Mouse (Mus musculus) adrenal gland, postnatal 14 days (tissue): ENCODE data around the gene Klf7. TPM values are rescaled to one million over a fixed set of nuclear protein-coding genes. Genes with fewer than 3 reads are reported as not detected.
A peak's percentile ranks its signal among the peaks of the same experiment; 100 is the strongest.
"Not testable (repeated sequence)": the region's sequence is repeated elsewhere in the genome, so short reads cannot be mapped to it uniquely, and the experiment has no call there.

Experiments
- DNase-seq: peaks from one replicate; pipeline ENCODE4 v3.0.0; 2021; ENCODE audit warnings: mixed read lengths
- long read RNA-seq, 2 experiments: library from polyadenylated mRNA; stranded (forward); transcript quantifications; one replicate each; pipeline ENCODE4 v2.0.0; 2021
- total RNA-seq: library from RNA; stranded (reverse); gene quantifications from 2 replicates; pipeline ENCODE4 v1.2.3, GENCODE M21; 2021

Gene Klf7
- total RNA-seq: 18.3 and 20.2 TPM in 2 replicates
- long read RNA-seq, experiment 1, full-length matches to known transcripts: 2 of 5 reads
- long read RNA-seq, experiment 1, partial matches to known transcripts: 0 of 5 reads
- long read RNA-seq, experiment 1, other reads (novel, unspliced or antisense): 3 of 5 reads
- long read RNA-seq, experiment 2, full-length matches to known transcripts: 1 of 4 reads
- long read RNA-seq, experiment 2, partial matches to known transcripts: 1 of 4 reads
- long read RNA-seq, experiment 2, other reads (novel, unspliced or antisense): 2 of 4 reads

GRCm38 (mm10) chr1:64121559-64122465 lies at the start of gene Klf7:
Gene Klf7 (minus strand): TSS chr1:64122282.
- DNase-seq: peak; percentile 98

GRCm38 (mm10) chr1:64164526-64165062 lies 42.5 kb upstream of the Klf7 start:
- no peak for DNase-seq

- peak; percentile 49 for DNase-seq
Measured at GRCm38 (mm10) chr1:64158766-64159165, 36.7 kb upstream of the Klf7 start.

- DNase-seq: no peak
Measured at GRCm38 (mm10) chr1:64149185-64149584, 27.1 kb upstream of the Klf7 start.

GRCm38 (mm10) chr1:64142691-64143445 lies 20.8 kb upstream of the Klf7 start:
- no peak for DNase-seq

- DNase-seq: no peak
Measured at GRCm38 (mm10) chr1:64134439-64134838, 12.4 kb upstream of the Klf7 start.

GRCm38 (mm10) chr1:64126822-64127221 lies 4.7 kb upstream of the Klf7 start:
- DNase-seq: no peak

GRCm38 (mm10) chr1:64122466-64122830 lies 366 bp upstream of the Klf7 start:
- no peak for DNase-seq

- DNase-seq: peak; percentile 56
Measured at GRCm38 (mm10) chr1:64120811-64121515, 1.1 kb downstream of the Klf7 start.

- DNase-seq: peak; percentile 47
Measured at GRCm38 (mm10) chr1:64120421-64120810, 1.7 kb downstream of the Klf7 start.

- peak; percentile 30 for DNase-seq
Measured at GRCm38 (mm10) chr1:64119851-64120250, 2.2 kb downstream of the Klf7 start.

- DNase-seq: peak; percentile 35
Measured at GRCm38 (mm10) chr1:64119358-64119794, 2.7 kb downstream of the Klf7 start.

- DNase-seq: peak; percentile 9
Measured at GRCm38 (mm10) chr1:64118285-64119170, 3.6 kb downstream of the Klf7 start.

GRCm38 (mm10) chr1:64117478-64118284 lies 4.4 kb downstream of the Klf7 start:
- DNase-seq: no peak

- no peak for DNase-seq
Measured at GRCm38 (mm10) chr1:64116746-64117455, 5.2 kb downstream of the Klf7 start.

- DNase-seq: no peak
Measured at GRCm38 (mm10) chr1:64114579-64114978, 7.5 kb downstream of the Klf7 start.

GRCm38 (mm10) chr1:64108653-64109052 lies 13.4 kb downstream of the Klf7 start:
- not testable (repeated sequence) for DNase-seq

- DNase-seq: no peak
Measured at GRCm38 (mm10) chr1:64107526-64107925, 14.6 kb downstream of the Klf7 start.

GRCm38 (mm10) chr1:64106127-64106526 lies 16.0 kb downstream of the Klf7 start:
- DNase-seq: no peak
